Mouse (Mus musculus) forebrain, postnatal 0 days (tissue): Measurements from ENCODE around the gene Tm2d1. TPM values are rescaled to one million over a fixed set of nuclear protein-coding genes. Genes with fewer than 3 reads are reported as not detected.

ENCODE experiments used
- ATAC-seq: fragments of 200-750 bp; cut with Nextera tagmentation; 2 replicates; pipeline ENCODE4 v1.8.0; 2017; ENCODE audit warnings: mild to moderate bottlenecking, moderate library complexity
- DNase-seq: peaks from one replicate; pipeline ENCODE4 v3.0.0-alpha.2; 2015
- H3K27ac ChIP-seq: fragments of 300-500 bp; sonication (generic); 2 replicates; pipeline ENCODE4 v1.5.1; 2014; ENCODE audit warnings: low read depth, mild to moderate bottlenecking, antibody characterized with exemption, low read length, moderate library complexity, mixed read lengths
- H3K27me3 ChIP-seq: fragments of 300-500 bp; sonication (generic); 2 replicates; pipeline ENCODE4 v1.6.1; 2014; ENCODE audit warnings: mild to moderate bottlenecking, low read length, mixed read lengths; ENCODE audit not compliant: insufficient read depth
- H3K36me3 ChIP-seq: fragments of 300-500 bp; sonication (generic); 2 replicates; pipeline ENCODE4 v1.6.1; 2014; ENCODE audit warnings: mild to moderate bottlenecking, moderate library complexity; ENCODE audit not compliant: insufficient read depth
- H3K4me1 ChIP-seq: fragments of 300-500 bp; sonication (generic); 2 replicates; pipeline ENCODE4 v1.6.1; 2014; ENCODE audit warnings: antibody characterized with exemption; ENCODE audit not compliant: insufficient read depth
- H3K4me2 ChIP-seq: fragments of 300-500 bp; sonication (generic); 2 replicates; pipeline ENCODE4 v1.6.1; 2014; ENCODE audit warnings: low read depth, mild to moderate bottlenecking, moderate library complexity
- H3K4me3 ChIP-seq: fragments of 300-500 bp; sonication (generic); 2 replicates; pipeline ENCODE4 v1.5.1; 2014; ENCODE audit warnings: low read depth, low read length, mixed read lengths
- H3K9ac ChIP-seq: fragments of 300-500 bp; sonication (generic); 2 replicates; pipeline ENCODE4 v1.6.1; 2014; ENCODE audit warnings: mild to moderate bottlenecking
- H3K9me3 ChIP-seq: fragments of 300-500 bp; sonication (generic); 2 replicates; pipeline ENCODE4 v1.6.1; 2016; ENCODE audit warnings: low read length
- CTCF ChIP-seq: sonication (generic); IDR thresholded peaks from 2 replicates; pipeline ENCODE4 v1.5.1; 2016; ENCODE audit warnings: antibody characterized with exemption, control low read depth, low read depth
- WGBS: fragments of 180-500 bp; shearing (Covaris S2); extraction: QIAGEN DNeasy Blood & Tissue Kit; methylation state at CpG from one replicate; pipeline ENCODE4 v1.1.7; 2014; 5-methylcytosine and 5-hydroxymethylcytosine counted together
- polyA plus RNA-seq: library from polyadenylated mRNA; unstranded; fragments of >200 nt; fragmentation: Nextera tagmentation; extraction: Ambion mirVana; gene quantifications from 2 replicates; pipeline ENCODE4 v1.2.1, GENCODE M21; 2015
- total RNA-seq: library from RNA; depleted of rRNA; stranded (reverse); fragments of >200 nt; gene quantifications from 2 replicates; pipeline ENCODE4 v1.2.3, GENCODE M21; 2014; rRNA removed

Gene Tm2d1
- total and polyA plus RNA-seq, 2 experiments from 2014 or later = 67.9 to 149 TPM

GRCm38 (mm10) chr4:98335726-98336125 is 47.4 kb downstream of the Tm2d1 start:
- H3K27ac ChIP-seq = no peak overlapping the region
- no peak overlapping the region for H3K4me2 ChIP-seq
- no peak overlapping the region for H3K4me3 ChIP-seq
- H3K9me3 ChIP-seq = no peaks in the 10 kb centered on the region
- ATAC-seq (no peak), DNase-seq (no peak)
- TF ChIP-seq CTCF = no peak
- no peak overlapping the region for H3K9ac ChIP-seq
- no peaks in the 10 kb centered on the region for H3K36me3 ChIP-seq
- 79% methylated on average over 8 of the region's 8 CpGs for WGBS
- H3K27me3 ChIP-seq = no peaks in the 10 kb centered on the region
- no peaks in the 10 kb centered on the region for H3K4me1 ChIP-seq

- under 1% methylated on average over 29 of the region's 29 CpGs for WGBS
These were observed 60.9 kb downstream of the Tm2d1 start for GRCm38 (mm10) chr4:98322223-98322622.

DNA sequence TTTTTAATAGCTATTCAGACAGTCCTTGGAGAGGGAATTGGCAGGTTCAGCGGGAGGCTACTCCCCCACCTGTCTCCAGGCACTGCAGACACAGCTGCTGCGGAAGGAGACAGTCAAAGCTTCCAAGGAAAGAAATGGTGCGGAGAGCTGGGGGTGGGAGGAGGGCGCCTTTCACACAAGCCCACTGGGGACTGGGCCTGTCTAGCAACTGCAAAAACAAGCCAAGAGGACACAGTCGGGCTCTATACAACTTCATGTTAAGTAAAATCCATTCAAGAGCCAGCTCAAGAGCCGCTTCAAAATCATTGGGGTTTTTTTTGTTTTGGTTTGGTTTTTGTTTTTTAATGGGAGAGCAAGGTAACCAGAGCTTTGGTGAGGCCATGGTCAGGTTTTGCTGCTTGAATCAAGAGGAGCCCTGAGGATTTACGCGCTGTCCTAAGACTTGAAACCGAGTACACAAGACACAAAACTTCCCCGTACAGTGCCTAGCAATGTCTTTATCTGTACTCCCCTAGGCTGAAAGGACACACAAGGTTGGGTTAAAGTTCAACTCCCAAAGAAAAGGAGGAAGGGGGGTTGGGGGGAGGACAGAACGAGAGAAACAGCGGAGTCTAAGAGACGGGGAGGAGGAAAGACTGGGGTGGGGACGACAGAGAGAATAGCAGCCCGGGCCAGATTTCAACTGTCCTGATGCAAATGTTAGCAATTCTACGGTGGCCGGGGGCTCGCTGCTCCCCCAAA is 61.6 kb downstream of the Tm2d1 start:
- 1% methylated on average over 18 of the region's 18 CpGs for WGBS
- Histone ChIP-seq H3K9ac (peak overlapping the region; percentile 59), H3K27ac (peak overlapping the region; percentile 77), H3K9me3 (no peaks in the 10 kb centered on the region), H3K4me3 (peak overlapping the region; percentile 41), H3K36me3 (no peaks in the 10 kb centered on the region), H3K4me1 (peaks cover 8% of the 10 kb centered on the region), H3K27me3 (no peaks in the 10 kb centered on the region), H3K4me2 (peak overlapping the region; percentile 69)
- TF ChIP-seq CTCF = no peak
- DNase-seq = peak; percentile 70
- ATAC-seq = peak; percentile 77

More at GRCm38 (mm10) chr4:98322223-98322622, 60.9 kb downstream of the Tm2d1 start:
- Histone ChIP-seq H3K36me3 (no peaks in the 10 kb centered on the region), H3K4me1 (peaks cover 8% of the 10 kb centered on the region), H3K27me3 (no peaks in the 10 kb centered on the region), H3K9ac (peak overlapping the region; percentile 59), H3K4me2 (peak overlapping the region; percentile 69), H3K27ac (peak overlapping the region; percentile 77), H3K9me3 (no peaks in the 10 kb centered on the region), H3K4me3 (peak overlapping the region; percentile 41)
- ATAC-seq (peak; percentile 95), DNase-seq (peak; percentile 97)
- TF ChIP-seq CTCF = peak; percentile 98

GRCm38 (mm10) chr4:98318769-98319168 is 64.3 kb downstream of the Tm2d1 start:
- H3K9ac ChIP-seq = no peak overlapping the region
- TF ChIP-seq CTCF = no peak
- H3K9me3 ChIP-seq = no peaks in the 10 kb centered on the region
- H3K4me1 ChIP-seq = peaks cover 8% of the 10 kb centered on the region
- WGBS = 68% methylated on average over 3 of the region's 3 CpGs
- no peak overlapping the region for H3K27ac ChIP-seq
- H3K4me2 ChIP-seq = no peak overlapping the region
- no peak overlapping the region for H3K4me3 ChIP-seq
- H3K36me3 ChIP-seq = no peaks in the 10 kb centered on the region
- ATAC-seq (no peak), DNase-seq (no peak)
- H3K27me3 ChIP-seq = no peaks in the 10 kb centered on the region

DNA sequence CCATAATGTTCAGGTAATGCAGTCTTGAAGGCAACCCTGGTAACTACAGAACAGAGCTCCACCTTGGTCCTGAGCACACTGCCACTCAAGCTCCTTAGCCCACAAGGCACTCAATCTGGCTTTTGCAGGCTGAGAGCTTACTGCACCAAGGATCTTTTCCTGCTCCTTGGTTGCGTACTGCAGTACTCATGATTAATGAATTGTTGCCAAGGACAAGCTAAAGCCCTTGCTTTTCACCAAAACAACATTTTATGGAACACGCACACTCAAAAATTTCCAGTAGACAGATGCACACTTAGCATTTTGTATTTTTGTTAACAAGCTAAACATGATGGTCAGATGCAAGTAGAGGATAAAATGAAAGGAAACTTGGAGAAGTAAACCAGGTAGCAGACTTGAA is 66.0 kb downstream of the Tm2d1 start:
- WGBS = 89% methylated on average over 2 of the region's 2 CpGs
- Histone ChIP-seq H3K27me3 (no peaks in the 10 kb centered on the region), H3K27ac (no peak overlapping the region), H3K9ac (no peak overlapping the region), H3K9me3 (no peaks in the 10 kb centered on the region), H3K36me3 (no peaks in the 10 kb centered on the region), H3K4me3 (no peak overlapping the region), H3K4me2 (no peak overlapping the region), H3K4me1 (peaks cover 8% of the 10 kb centered on the region)
- no peak for ATAC-seq
- no peak for TF ChIP-seq CTCF
- DNase-seq = no peak

Other genes with a start within 250 kb of the Tm2d1 start
- 9.3 and 12.0 TPM in 2 replicates for gene Patj, start 12.5 kb upstream of the Tm2d1 start, total RNA-seq
- 2.8 and 4.2 TPM in 2 replicates for gene Patj, start 12.5 kb upstream of the Tm2d1 start, polyA plus RNA-seq